Mouse (Mus musculus): Measurements from ENCODE around the gene Zp1.

DNA sequence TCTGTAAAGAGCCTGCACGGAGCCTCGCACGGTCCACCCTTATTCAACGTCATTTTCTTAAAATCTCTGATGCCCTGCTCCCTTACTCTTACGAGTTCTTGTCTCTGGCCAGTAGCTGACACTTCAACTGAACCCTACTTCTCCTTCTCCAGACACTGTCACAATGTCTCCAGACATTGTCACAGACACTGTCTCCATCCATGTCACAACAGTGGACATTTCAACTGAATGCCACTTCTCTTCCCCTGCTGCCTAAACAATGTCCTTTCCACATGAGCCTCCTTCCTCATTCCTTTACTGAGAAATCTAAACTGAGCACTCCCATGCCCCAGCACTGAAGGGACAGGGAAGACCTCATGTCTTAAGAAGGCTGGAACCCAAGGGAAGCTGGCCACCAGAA, 26.8 kb upstream of the Zp1 start:
- no peak for TF ChIP-seq CTCF (IDR thresholded peaks at IDR 0.05; ENCODE audit: low read depth)
- no peak for TF ChIP-seq EP300 (IDR thresholded peaks at IDR 0.05; ENCODE audit: low read depth)
